Mouse (Mus musculus) embryonic fibroblast, embryonic 13.5 days (primary cell): ENCODE measurements at regions not wholly inside any gene's neighbourhood (a gene's known extent, or its start where the extent isn't known, plus 50 kb on each side); places are given as distances from the start of the nearest gene placed in this dataset.

ENCODE experiments used
- CTCF ChIP-seq: IDR thresholded peaks from 2 replicates; pipeline ENCODE4 v1.5.1; 2011; ENCODE audit warnings: mild to moderate bottlenecking, control low read depth, low read length, moderate library complexity, borderline replicate concordance; ENCODE audit not compliant: insufficient read depth
- POLR2A ChIP-seq: IDR thresholded peaks from 2 replicates; pipeline ENCODE4 v1.6.1; 2011; ENCODE audit warnings: low read depth, mild to moderate bottlenecking, control low read depth, low read length, moderate library complexity

DNA sequence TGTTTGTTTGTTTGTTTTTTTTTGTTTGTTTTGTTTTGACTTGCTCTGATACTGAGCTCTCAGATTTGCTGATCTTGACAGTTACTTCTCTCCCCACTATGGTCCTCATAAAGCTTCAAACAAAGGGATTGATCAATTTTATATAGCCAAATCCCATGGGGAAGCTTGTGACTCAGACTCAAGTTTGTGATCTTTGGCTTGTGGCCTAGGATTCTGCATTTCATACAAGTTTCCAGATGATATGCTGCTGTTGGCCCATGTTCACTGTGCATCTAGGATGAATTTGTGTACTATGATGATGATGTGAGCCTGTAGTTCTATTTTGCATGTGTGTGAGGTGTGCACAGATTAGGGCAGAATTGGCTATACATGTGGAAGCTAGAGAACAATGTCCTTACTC, 289.7 kb upstream of the Ptger4 start:
- TF ChIP-seq CTCF (no peak), POLR2A (no peak)
